Mouse (Mus musculus): Measurements from ENCODE around the gene Kcnj5.

The Kcnj5 gene

GRCm38 (mm10) chr9:32344051-32344450, at the start of gene Kcnj5:
Gene Kcnj5, minus strand, starts transcription at chr9:32344350.
- DNase-seq, result no peak

- no peak for DNase-seq
Observed at GRCm38 (mm10) chr9:32392716-32393115, 48.6 kb upstream of the Kcnj5 start.

DNA sequence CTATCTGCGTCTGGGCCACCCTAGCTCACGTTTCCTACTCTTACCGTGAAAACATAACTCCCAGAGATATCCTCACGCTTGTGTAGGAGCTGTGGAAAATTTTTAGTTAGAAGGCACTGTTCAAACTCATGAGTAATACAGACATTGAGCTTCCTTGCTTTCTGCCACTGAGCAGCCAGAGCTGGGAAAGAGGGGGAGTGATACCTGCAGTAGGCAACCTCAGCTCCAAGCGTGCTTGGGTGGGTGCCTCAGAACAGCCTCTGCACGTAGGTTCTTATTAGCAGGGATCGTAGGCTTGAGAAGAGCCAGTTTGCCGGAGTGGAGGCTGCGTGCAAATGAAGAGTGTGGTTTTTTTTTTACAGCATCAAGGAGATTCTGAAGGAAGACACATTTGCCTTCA, 47.6 kb upstream of the Kcnj5 start:
- no peak for DNase-seq

- DNase-seq, result no peak
Observed at GRCm38 (mm10) chr9:32391092-32391491, 46.9 kb upstream of the Kcnj5 start.

GRCm38 (mm10) chr9:32388120-32388519, 44.0 kb upstream of the Kcnj5 start:
- peak; percentile 59 for DNase-seq

- no peak for DNase-seq
Observed at GRCm38 (mm10) chr9:32384906-32385305, 40.8 kb upstream of the Kcnj5 start.

DNA sequence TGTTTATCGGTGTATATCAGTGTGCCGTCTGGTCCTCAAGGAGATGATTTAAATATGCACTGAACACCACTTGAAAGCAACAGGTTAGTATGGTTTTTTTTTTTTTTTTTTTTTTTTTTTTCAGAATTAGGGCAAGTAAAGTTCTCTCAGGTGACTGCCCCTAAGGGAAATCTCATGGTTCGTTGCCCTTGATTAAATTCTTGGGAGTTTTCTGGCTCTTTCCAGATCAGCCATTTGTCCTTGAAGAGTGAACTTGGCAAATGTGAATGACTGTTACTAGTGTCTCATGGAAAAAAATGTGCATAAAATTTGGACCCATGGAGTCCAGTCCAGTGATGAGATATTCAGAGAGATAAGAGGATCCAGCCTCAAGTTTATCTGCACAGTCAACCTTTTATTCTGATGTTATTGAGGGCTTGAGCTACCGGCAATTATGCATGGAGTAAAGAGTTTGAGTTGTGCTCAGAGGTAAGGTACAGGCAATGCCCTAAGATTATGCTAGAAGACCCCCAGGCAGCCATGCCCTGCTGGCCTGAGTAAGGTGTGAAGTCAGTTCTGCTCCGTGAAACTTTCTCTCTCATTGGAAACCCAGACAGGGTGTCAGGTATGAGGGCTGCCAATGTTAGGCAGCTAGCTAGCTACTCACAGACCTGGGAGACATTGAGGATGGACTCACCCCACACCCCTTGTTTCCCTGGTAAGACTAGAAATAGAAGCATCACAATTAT, 32.9 kb upstream of the Kcnj5 start:
- DNase-seq, result no peak

DNA sequence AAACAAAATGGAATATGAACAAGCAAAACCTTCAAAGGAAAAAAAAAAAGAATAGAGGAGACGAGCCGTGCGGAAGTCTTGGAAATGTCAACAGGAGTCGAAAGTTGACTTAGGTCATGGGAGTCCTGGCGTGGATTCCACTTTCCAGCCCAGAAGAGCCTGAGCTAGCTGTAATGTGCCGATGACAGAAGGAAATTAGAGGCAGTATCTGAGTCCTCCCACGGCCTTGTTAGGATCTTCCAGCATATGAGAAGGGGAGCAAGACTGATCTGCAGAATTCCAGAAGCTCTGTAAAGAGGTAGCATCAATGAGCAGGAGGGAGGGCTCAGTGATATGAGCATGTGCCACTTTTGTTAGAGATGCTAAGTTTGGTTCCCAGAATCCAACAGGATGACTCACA, 31.9 kb upstream of the Kcnj5 start:
- DNase-seq, result no peak

GRCm38 (mm10) chr9:32373656-32374055, 29.5 kb upstream of the Kcnj5 start:
- no peak for DNase-seq

DNA sequence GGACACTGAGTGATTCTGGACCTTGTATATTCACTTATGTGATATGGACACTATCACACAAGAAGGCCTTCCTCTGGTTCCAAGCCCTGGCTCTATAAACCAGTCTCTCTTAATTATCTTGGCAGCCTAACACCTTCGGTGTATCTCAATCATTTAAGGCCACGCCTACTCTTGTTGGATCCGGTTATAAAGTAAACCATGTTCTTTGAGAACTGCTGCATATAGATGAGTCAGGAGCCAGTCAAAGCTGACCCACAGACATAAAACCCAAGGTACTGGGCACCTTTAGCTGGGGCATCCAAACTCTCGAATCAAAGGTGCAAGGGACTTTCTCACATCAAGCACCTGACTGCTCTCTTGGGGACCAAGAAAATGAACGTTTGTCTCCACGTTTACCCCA, 28.1 kb upstream of the Kcnj5 start, which contains the start of gene Kcnj1:
Kcnj1 (plus strand) TSS at position 292 of the 400 bp plus-strand sequence.
- DNase-seq, result no peak

DNA sequence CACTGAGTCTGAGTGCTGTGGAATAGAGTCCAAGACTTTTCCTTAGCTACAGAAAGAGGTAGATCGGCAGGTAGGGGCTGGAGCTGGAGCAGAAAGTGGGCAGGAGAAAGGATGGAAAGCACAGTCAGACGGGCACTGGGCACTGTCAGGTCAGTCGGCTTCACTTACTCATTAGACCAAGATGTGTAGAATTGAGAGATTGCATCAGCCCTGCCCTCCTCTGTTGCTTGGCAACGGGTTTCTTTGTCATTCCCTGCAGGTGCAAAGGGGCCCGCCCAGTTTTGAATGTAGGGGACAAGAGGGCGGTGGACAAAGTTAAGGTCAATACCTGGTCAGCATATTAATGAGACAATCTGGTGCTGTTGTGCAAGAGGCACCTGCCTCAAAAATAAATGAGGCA, 25.2 kb upstream of the Kcnj5 start:
- DNase-seq, result no peak

DNA sequence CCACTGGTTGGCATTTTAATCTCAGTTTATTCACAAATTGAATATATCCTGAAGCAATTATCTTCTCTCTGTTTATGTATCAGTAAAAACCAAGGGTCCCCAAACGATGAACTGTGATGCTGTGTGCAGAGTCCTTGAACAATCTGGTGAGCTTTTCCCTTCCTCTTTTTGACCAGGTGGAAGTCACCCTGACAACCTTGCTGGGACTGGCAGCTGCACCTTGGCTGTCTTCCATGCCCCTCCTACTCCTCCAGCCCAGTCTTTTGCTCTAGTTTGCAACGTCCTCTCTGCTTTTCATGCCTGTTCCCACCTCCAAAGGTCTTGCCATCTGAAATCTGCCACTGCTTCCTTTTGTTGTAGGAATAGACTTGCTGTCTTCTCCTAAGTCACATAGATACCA, 24.7 kb upstream of the Kcnj5 start:
- no peak for DNase-seq

DNA sequence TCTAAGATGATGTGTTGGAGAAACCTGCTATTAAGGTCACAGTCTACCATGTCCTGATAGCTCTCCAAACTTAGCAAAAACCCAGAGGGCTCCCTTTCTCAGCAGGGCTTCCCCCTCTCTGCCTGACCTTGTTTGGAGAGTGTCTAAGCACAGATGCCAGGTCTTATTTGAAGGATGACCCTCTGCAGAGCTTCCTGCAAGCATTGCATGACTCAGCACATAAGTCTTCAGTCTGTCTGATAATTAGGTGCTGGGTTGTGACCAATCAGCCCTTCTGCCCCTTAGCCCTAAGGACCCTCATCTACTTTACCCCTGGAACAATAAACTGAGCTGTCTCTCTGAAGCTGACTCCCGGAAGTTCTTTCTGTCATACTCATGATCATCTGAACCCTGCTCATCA, 16.6 kb upstream of the Kcnj5 start:
- no peak for DNase-seq

- peak; percentile 67 for DNase-seq
Observed at GRCm38 (mm10) chr9:32350332-32350731, 6.2 kb upstream of the Kcnj5 start.

- DNase-seq, result no peak
Observed at GRCm38 (mm10) chr9:32349344-32349743, 5.2 kb upstream of the Kcnj5 start.

DNA sequence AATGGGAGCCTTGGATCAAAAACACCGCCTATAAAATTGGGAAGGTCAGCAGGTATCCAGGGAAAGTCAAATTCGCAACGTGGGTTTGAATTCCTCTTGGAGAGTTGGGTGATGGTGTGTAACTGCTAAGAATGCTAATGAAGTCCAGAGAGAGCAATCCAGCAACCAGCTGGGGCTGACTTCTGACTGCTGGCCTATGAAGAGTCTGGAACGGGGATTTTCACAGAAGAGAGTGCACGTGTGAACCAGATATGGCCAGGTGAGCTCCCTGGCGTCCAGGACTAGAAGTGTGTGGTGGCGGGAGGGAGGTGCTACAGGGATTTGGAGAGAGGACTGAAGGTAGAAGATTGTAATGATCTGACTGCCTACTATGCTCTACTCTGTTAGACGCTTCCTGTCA, 3.9 kb upstream of the Kcnj5 start:
- no peak for DNase-seq

DNA sequence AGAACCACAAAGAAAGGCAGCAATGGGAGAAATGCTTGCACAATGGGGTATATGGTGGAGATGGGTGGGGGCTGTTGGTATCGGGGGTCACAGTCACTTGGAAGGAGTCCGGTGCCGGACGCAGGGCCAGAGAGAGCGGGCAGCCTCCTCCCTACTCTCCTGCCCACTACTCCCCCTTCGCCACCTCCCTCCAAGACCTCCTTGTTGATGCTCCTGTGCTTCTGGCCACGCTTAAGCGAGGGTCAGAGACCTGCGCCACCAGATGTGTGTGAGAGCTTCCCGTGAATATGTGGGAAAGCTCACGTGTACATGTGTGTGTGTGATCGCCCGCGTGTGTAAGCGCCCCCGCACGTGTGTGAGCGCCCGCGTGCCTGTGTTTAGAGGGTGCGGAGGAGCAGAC, 339 bp upstream of the Kcnj5 start:
- no peak for DNase-seq

DNA sequence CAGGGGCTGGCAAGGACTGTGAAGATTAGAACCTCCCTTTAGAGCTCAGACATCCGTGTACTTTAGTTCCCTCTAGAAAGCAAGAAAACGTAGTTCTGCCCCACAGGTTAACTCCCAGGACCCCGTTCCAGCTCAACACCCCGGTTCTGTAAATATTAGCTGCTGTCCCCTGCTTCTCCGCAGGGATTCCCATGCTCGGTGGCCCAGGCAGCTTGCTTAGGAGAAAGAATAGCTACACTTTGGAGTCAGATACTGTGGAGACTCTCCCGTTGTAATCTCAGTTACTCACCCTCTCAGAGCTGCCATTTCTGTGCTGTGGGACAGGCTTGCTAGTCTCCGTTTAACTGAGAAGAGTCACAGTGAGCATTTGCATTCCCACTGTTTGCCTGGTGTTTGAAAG, 1.2 kb downstream of the Kcnj5 start:
- DNase-seq, result no peak

DNA sequence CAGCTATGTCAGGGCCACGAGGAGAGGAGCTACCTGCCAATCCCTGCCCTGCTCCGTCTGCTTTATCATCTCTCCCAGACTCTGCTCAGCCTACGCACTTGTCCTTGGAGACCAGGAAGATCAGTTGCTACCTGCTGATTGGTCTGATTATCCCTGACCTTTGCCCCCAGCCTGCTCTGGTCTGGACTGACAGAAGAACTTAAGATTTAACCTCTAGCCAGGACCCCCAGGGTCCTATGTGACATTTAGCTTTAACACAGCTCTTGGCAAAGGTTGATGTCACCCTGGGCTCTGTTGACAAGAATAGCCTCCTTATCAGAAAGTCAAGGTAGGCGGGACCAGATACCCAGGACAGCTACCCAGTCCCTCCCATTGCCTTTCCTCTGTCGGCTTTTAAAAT, 3.3 kb downstream of the Kcnj5 start:
- no peak for DNase-seq

- DNase-seq, result peak; percentile 4
Observed at GRCm38 (mm10) chr9:32335389-32336150, 8.6 kb downstream of the Kcnj5 start.

DNA sequence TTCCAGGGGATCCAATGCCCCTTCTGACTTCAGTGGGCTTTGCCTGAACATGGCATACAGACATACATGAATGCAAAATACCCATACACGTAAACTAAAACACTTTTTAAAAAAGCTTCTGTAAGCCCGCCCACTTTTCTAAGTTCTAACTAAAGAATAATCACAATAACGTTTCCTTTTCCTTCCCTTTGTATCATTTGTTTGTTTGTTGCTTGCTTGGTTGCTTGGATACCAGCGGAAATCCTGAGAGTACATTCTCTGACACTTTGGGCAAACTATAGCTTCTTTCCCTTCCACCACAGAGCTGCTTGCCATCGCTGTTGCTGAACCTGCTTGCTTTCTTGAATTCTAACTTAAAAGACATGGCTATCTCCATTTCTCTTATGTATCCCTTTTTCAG, 13.0 kb downstream of the Kcnj5 start:
- DNase-seq, result no peak

DNA sequence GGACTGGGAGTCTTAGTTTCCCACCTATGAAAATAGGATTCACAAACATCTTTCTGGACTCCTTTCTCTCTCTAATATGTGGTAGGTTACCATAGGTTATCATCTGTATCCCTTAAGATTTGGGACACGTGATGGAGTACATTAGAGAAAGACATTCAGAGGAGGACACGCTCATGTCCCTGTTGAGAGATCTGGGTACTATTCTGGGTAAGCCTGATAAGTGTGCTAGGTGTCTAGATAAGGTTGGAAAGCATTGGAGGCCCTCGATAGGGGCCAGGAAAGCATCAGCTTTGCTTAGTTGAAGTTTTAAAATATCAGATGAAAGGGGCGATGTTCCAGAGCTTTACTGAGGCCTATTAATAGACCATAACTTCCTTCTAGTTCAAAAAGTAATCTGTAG, 15.4 kb downstream of the Kcnj5 start:
- no peak for DNase-seq

DNA sequence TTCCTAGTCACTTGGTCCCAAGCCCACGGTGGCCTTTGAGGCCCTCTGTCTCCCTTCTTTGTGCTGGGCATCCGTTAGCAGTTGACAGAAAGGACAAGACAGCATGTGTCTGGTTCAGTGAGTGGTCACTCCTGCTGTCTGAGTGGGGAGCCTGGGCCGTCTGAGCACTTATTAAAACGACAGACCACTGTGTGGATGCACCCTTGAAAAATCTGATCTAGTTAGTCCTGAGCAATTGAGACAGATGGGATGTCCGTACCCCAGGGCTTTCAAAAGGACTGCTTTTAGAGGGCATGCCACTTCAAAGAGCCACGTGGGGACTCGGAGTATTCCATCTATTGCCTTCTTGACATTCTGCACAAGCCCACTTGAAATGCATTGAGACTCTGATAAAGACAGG, 20.5 kb downstream of the Kcnj5 start:
- DNase-seq, result no peak

DNA sequence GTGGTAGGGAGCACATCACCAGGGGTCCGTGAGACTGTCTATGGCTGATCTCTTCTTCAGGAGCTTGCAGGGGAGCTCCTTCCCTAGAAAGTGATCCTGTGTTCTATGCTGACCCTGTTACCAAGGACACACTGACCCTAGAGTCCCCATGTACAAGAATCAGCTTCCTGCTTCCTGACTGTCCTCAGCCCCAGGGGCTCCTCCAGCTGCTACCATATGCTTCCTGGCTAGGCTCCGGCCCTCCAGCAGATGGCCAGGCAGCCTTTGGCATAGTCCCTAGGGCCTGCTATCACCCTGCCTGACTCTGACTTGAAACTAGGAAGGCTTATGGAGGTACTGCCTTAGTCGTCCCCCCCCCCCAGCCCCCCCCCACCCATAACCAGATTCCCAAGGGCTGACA, 24.0 kb downstream of the Kcnj5 start:
- no peak for DNase-seq

DNA sequence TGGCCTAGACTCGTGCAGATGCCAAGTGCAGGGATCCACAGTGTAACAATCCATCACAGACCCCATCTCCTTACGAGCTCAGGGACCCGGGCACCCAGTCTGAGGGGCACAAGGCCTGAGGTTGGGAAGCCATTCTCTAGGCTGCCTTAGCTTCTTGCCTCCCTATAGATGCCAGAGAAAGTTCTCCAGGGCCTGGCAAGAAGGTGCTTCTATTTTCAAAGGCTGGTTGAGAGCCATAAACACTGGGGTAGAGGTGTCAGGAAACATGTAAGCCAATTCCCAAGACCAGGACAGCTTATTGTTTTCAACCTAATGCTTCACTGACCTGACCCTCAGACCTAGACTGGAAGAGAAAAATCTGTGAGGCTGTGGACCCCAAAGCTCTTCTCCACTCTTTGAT, 28.2 kb downstream of the Kcnj5 start:
- no peak for DNase-seq
